Mouse (Mus musculus): ENCODE measurements around the gene Abcb1b. TPM values are rescaled to one million over a fixed set of nuclear protein-coding genes. Genes with fewer than 3 reads are reported as not detected.

The Abcb1b gene
- total and polyA plus RNA-seq, 3 experiments = 197 to 2,611 (median 1,584) TPM

Other genes with a start within 250 kb of the Abcb1b start
- 1 to 10 TPM; 3.8 to 6.0 TPM for gene Rundc3b, start 175.2 kb upstream of the Abcb1b start, total RNA-seq (2021)
- 1.8 and 1.9 TPM in 2 replicates for gene Rundc3b, start 175.2 kb upstream of the Abcb1b start, polyA plus RNA-seq (2012; rRNA removed)
- gene Abcb1a, start 138.1 kb upstream of the Abcb1b start, total RNA-seq (2021) = 10 to 100 TPM; 31.4 to 67.3 TPM
- 2.1 TPM in 2 replicates for gene Abcb1a, start 138.1 kb upstream of the Abcb1b start, polyA plus RNA-seq (2012; rRNA removed)
- gene Abcb4, start 95.6 kb downstream of the Abcb1b start, total RNA-seq (2021) = 1 to 10 TPM; 3.1 to 4.0 TPM
- 0.08 and 0.12 TPM in 2 replicates for gene Abcb4, start 95.6 kb downstream of the Abcb1b start, polyA plus RNA-seq (2012; rRNA removed)
- gene Crot, start 199.2 kb downstream of the Abcb1b start, total RNA-seq (2021) = 10 to 100 TPM; 33.2 to 37.5 TPM
- 3.3 and 3.7 TPM in 2 replicates for gene Crot, start 199.2 kb downstream of the Abcb1b start, polyA plus RNA-seq (2012; rRNA removed)

Data from adrenal gland, adult 2 months (tissue).